In genomic region chr15:86405527-86405926, GRCm38 (mm10) we compare ENCODE assay signal across 7 mouse cellular contexts.
DNase-seq lines count a peak whose midpoint lies in the region; TF ChIP-seq lines count a peak whose summit lies in the region.

No protein-coding gene starts in this region.

- TF ChIP-seq CTCF in kidney, adult 2 months (conservative IDR thresholded peaks at IDR 0.05; ENCODE audit: insufficient read depth, insufficient read length, low read depth, low read length) = peak; percentile 87

- no peaks in the 10 kb centered on the region for H3K36me3 ChIP-seq in kidney, adult 2 months (ENCODE audit: control insufficient read depth, insufficient read depth, low read length)

- H3K27ac ChIP-seq in kidney, adult 2 months (ENCODE audit: insufficient read depth, low read depth, low read length) = no peak overlapping the region

- DNase-seq in 3134 (ENCODE audit: extremely low read depth, insufficient read length, low spot score) = peak; percentile 19
- DNase-seq in 3T3-L1 (ENCODE audit: low read depth, low spot score) = peak; percentile 55
- DNase-seq in adrenal gland, adult 2 months = peak; percentile 59
- DNase-seq in embryo, embryonic 10.5 days (ENCODE audit: low spot score) = peak; percentile 66
- DNase-seq in kidney, adult 2 months = peak; percentile 53
- DNase-seq in lung, postnatal 14 days = peak; percentile 67
- DNase-seq in skeletal muscle tissue, adult 2 months (ENCODE audit: low read depth, low spot score) = peak; percentile 37

- H3K4me3 ChIP-seq in kidney, adult 2 months (ENCODE audit: insufficient read depth, low read depth, low read length) = no peak overlapping the region

- no peak for TF ChIP-seq POLR2A in kidney, adult 2 months (IDR thresholded peaks at IDR 0.05; ENCODE audit: low read depth, low read length)

- no peaks in the 10 kb centered on the region for H3K27me3 ChIP-seq in kidney, adult 2 months (replicated peaks; ENCODE audit: control insufficient read depth, insufficient read depth, low read length)

- H3K4me1 ChIP-seq in kidney, adult 2 months (ENCODE audit: control insufficient read depth, insufficient read depth, low read length) = no peaks in the 10 kb centered on the region

- WGBS in kidney, adult 2 months = 19% methylated on average over 4 of the region's 4 CpGs
